Mouse (Mus musculus): ENCODE data around the gene Zfp94. TPM values are rescaled to one million over a fixed set of nuclear protein-coding genes. Genes with fewer than 3 reads are reported as not detected.
A peak's percentile ranks its signal among the peaks of the same experiment; 100 is the strongest.

Zfp94 gene
- polyA plus RNA-seq, 2 experiments = 1.4 to 1.8 TPM

- ATAC-seq (ENCODE audit: insufficient read depth) = no peak
- no peaks in the 10 kb centered on the region for H3K4me1 ChIP-seq (replicated peaks; ENCODE audit: control insufficient read depth in 2 of 2, insufficient read depth in 2 of 2, low read length in 1 of 2)
- no peak overlapping the region for H3K4me2 ChIP-seq (ENCODE audit: low read depth)
- H3K9ac ChIP-seq (replicated peaks) = no peak overlapping the region
- no peak for DNase-seq (ENCODE audit: low read depth in 3 of 3, low spot score in 3 of 3)
- TF ChIP-seq CTCF (IDR thresholded peaks at IDR 0.05; ENCODE audit: low read depth) (peak; percentile 58), EP300 (IDR thresholded peaks at IDR 0.05; ENCODE audit: low read depth) (no peak)
- no peaks in the 10 kb centered on the region for H3K27me3 ChIP-seq (ENCODE audit: control insufficient read depth, insufficient read depth, low read length)
- H3K4me3 ChIP-seq (ENCODE audit: insufficient read depth in 1 of 2, low read depth in 2 of 2, low read length in 2 of 2) = no peak overlapping the region
- 45% methylated on average over 5 of the region's 5 CpGs for WGBS (ENCODE audit: insufficient replicate concordance)
- H3K36me3 ChIP-seq (replicated peaks; ENCODE audit: control insufficient read depth, insufficient read depth, low read depth) = no peaks in the 10 kb centered on the region
- no peaks in the 10 kb centered on the region for H3K9me3 ChIP-seq (ENCODE audit: control insufficient read depth, low read length)
- H3K27ac ChIP-seq = no peak overlapping the region
Observed at GRCm38 (mm10) chr7:24346444-24346843, 30.0 kb upstream of the Zfp94 start.

GRCm38 (mm10) chr7:24343701-24344272, 27.3 kb upstream of the Zfp94 start:
- H3K4me1 ChIP-seq (replicated peaks; ENCODE audit: control insufficient read depth in 2 of 2, insufficient read depth in 2 of 2, low read length in 1 of 2) = no peaks in the 10 kb centered on the region
- TF ChIP-seq CTCF (IDR thresholded peaks at IDR 0.05; ENCODE audit: low read depth) = no peak
- TF ChIP-seq EP300 (IDR thresholded peaks at IDR 0.05; ENCODE audit: low read depth) = no peak
- H3K27me3 ChIP-seq (ENCODE audit: control insufficient read depth, insufficient read depth, low read length) = no peaks in the 10 kb centered on the region
- no peaks in the 10 kb centered on the region for H3K36me3 ChIP-seq (replicated peaks; ENCODE audit: control insufficient read depth, insufficient read depth, low read depth)
- no peaks in the 10 kb centered on the region for H3K9me3 ChIP-seq (ENCODE audit: control insufficient read depth, low read length)
- no peak for DNase-seq (ENCODE audit: low read depth in 3 of 3, low spot score in 3 of 3)
- no peak overlapping the region for H3K4me2 ChIP-seq (ENCODE audit: low read depth)
- H3K9ac ChIP-seq (replicated peaks) = no peak overlapping the region
- H3K27ac ChIP-seq = no peak overlapping the region
- 50% methylated on average over 7 of the region's 7 CpGs for WGBS (ENCODE audit: insufficient replicate concordance)
- no peak for ATAC-seq (ENCODE audit: insufficient read depth)
- no peak overlapping the region for H3K4me3 ChIP-seq (ENCODE audit: insufficient read depth in 1 of 2, low read depth in 2 of 2, low read length in 2 of 2)

- H3K9me3 ChIP-seq (ENCODE audit: control insufficient read depth, low read length) = no peaks in the 10 kb centered on the region
- no peak overlapping the region for H3K4me2 ChIP-seq (ENCODE audit: low read depth)
- WGBS (ENCODE audit: insufficient replicate concordance) = 31% methylated on average over 2 of the region's 2 CpGs
- H3K9ac ChIP-seq (replicated peaks) = no peak overlapping the region
- ATAC-seq (ENCODE audit: insufficient read depth) (no peak), DNase-seq (ENCODE audit: low read depth in 3 of 3, low spot score in 3 of 3) (no peak)
- no peak overlapping the region for H3K27ac ChIP-seq
- H3K4me3 ChIP-seq (ENCODE audit: insufficient read depth in 1 of 2, low read depth in 2 of 2, low read length in 2 of 2) = no peak overlapping the region
- H3K4me1 ChIP-seq (replicated peaks; ENCODE audit: control insufficient read depth in 2 of 2, insufficient read depth in 2 of 2, low read length in 1 of 2) = no peaks in the 10 kb centered on the region
- TF ChIP-seq CTCF (IDR thresholded peaks at IDR 0.05; ENCODE audit: low read depth) (peak; percentile 44), EP300 (IDR thresholded peaks at IDR 0.05; ENCODE audit: low read depth) (no peak)
- H3K36me3 ChIP-seq (replicated peaks; ENCODE audit: control insufficient read depth, insufficient read depth, low read depth) = no peaks in the 10 kb centered on the region
- H3K27me3 ChIP-seq (ENCODE audit: control insufficient read depth, insufficient read depth, low read length) = peaks cover 10% of the 10 kb centered on the region
Observed at GRCm38 (mm10) chr7:24338241-24338640, 21.8 kb upstream of the Zfp94 start.

GRCm38 (mm10) chr7:24335699-24336309, 19.3 kb upstream of the Zfp94 start:
- Histone ChIP-seq H3K9ac (replicated peaks) (no peak overlapping the region), H3K9me3 (ENCODE audit: control insufficient read depth, low read length) (no peaks in the 10 kb centered on the region), H3K36me3 (replicated peaks; ENCODE audit: control insufficient read depth, insufficient read depth, low read depth) (no peaks in the 10 kb centered on the region), H3K27ac (no peak overlapping the region), H3K4me1 (replicated peaks; ENCODE audit: control insufficient read depth in 2 of 2, insufficient read depth in 2 of 2, low read length in 1 of 2) (no peaks in the 10 kb centered on the region), H3K4me2 (ENCODE audit: low read depth) (no peak overlapping the region), H3K4me3 (ENCODE audit: insufficient read depth in 1 of 2, low read depth in 2 of 2, low read length in 2 of 2) (no peak overlapping the region), H3K27me3 (ENCODE audit: control insufficient read depth, insufficient read depth, low read length) (peaks cover 11% of the 10 kb centered on the region)
- peak; percentile 38 to 49 (median 40) for DNase-seq (ENCODE audit: low read depth in 3 of 3, low spot score in 3 of 3)
- 6% methylated on average over 5 of the region's 5 CpGs for WGBS (ENCODE audit: insufficient replicate concordance)
- ATAC-seq (ENCODE audit: insufficient read depth) = no peak
- TF ChIP-seq EP300 (IDR thresholded peaks at IDR 0.05; ENCODE audit: low read depth) = no peak
- peak; percentile 77 for TF ChIP-seq CTCF (IDR thresholded peaks at IDR 0.05; ENCODE audit: low read depth)

GRCm38 (mm10) chr7:24333304-24333986, 17.0 kb upstream of the Zfp94 start, which contains the start of gene Tescl:
Gene Tescl, minus strand, starts transcription at chr7:24333936.
- TF ChIP-seq EP300 (IDR thresholded peaks at IDR 0.05; ENCODE audit: low read depth) (no peak), CTCF (IDR thresholded peaks at IDR 0.05; ENCODE audit: low read depth) (no peak)
- WGBS (ENCODE audit: insufficient replicate concordance) = 28% methylated on average over 49 of the region's 49 CpGs
- Histone ChIP-seq H3K9ac (replicated peaks) (no peak within 1 kb of the TSS), H3K9me3 (ENCODE audit: control insufficient read depth, low read length) (no peaks in the 10 kb centered on the region), H3K27ac (no peak within 1 kb of the TSS), H3K4me2 (ENCODE audit: low read depth) (no peak within 1 kb of the TSS), H3K36me3 (replicated peaks; ENCODE audit: control insufficient read depth, insufficient read depth, low read depth) (no peaks in the 10 kb centered on the region), H3K4me1 (replicated peaks; ENCODE audit: control insufficient read depth in 2 of 2, insufficient read depth in 2 of 2, low read length in 1 of 2) (no peaks in the 10 kb centered on the region), H3K4me3 (ENCODE audit: insufficient read depth in 1 of 2, low read depth in 2 of 2, low read length in 2 of 2) (no peak within 1 kb of the TSS), H3K27me3 (ENCODE audit: control insufficient read depth, insufficient read depth, low read length) (peaks cover 11% of the 10 kb centered on the region)
- no peak for DNase-seq (ENCODE audit: low read depth in 3 of 3, low spot score in 3 of 3)
- no peak for ATAC-seq (ENCODE audit: insufficient read depth)

Measured in liver, embryonic 14.5 days (tissue).